Mouse (Mus musculus) testis, postnatal 14 days (tissue): ENCODE measurements around the gene Soga1.
A peak's percentile ranks its signal among the peaks of the same experiment; 100 is the strongest.

ENCODE experiments used
- DNase-seq: peaks from one replicate; pipeline ENCODE4 v3.0.0; 2021; ENCODE audit warnings: low spot score

Soga1 gene

DNA sequence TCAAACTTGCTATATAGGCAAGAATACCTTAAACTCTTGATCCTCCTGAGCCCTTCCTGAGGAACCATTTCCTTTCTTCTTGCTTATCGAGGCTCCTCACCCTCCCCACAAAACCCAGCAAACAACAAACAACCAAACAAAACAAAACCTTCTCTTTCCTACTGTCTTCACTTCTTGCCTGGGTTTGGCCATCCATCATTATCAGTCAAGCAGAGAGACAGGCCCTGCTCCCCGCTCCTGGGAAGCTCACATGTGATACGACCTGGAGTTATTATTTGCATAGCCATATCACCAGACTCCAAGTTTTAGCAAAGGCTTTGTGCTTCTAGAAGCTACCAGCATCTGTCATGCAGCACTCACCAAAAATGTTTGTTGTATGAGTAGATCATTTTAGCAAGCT is 91.7 kb downstream of the Soga1 start:
- no peak for DNase-seq

- DNase-seq: peak; percentile 74
Observed at GRCm38 (mm10) chr2:156982864-156983263, 96.2 kb downstream of the Soga1 start.

- no peak for DNase-seq
Observed at GRCm38 (mm10) chr2:156981291-156981690, 97.8 kb downstream of the Soga1 start.

GRCm38 (mm10) chr2:156980059-156980458 is 99.0 kb downstream of the Soga1 start:
- DNase-seq: no peak

GRCm38 (mm10) chr2:156976711-156977110 is 102.3 kb downstream of the Soga1 start:
- no peak for DNase-seq

GRCm38 (mm10) chr2:156974967-156975366 is 104.1 kb downstream of the Soga1 start:
- no peak for DNase-seq

DNA sequence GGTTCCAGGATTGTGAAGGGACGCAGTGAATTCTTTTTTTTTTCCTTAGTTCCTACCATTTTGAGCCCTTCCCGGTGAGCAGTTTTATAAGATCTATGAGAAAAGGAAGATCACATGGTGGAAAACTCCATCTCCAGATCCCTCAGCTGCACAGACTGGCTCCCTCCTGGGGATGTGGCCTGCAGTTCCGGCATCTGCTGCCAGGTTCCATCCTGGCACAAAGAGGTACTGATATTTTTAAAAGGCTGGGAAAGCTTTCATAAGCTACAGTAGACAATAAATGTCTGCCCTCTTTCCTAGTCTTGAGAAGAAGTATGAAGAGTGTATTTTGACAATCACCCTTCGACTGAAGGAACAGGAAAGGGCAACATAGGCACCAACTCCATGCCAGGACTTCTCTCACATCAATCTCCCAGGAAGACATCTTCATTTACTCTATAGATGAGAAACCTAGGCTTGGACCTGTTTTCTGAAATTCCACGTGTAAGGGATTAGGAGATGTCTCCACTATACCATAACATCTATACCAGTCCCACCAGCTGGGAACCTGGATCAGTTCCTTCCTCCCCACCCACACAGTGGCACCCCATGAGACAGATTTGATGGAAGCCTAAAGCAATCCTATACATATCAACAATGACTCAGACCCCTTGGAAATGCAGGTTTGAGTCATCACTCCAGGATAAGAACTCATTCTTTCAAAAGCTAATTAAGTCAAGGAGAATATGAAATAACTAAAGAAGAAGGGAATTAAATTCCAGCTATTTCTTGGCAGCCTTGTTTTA is 105.5 kb downstream of the Soga1 start:
- no peak for DNase-seq

- no peak for DNase-seq
Observed at GRCm38 (mm10) chr2:156970253-156970652, 108.8 kb downstream of the Soga1 start.

GRCm38 (mm10) chr2:156968501-156968900 is 110.6 kb downstream of the Soga1 start:
- no peak for DNase-seq

- no peak for DNase-seq
Observed at GRCm38 (mm10) chr2:156967388-156967787, 111.7 kb downstream of the Soga1 start.
